Mouse (Mus musculus) kidney, adult 8-10 months (tissue): ENCODE measurements at regions not wholly inside any gene's neighbourhood (a gene's known extent, or its start where the extent isn't known, plus 50 kb on each side); places are given as distances from the start of the nearest gene placed in this dataset.
A peak's percentile ranks its signal among the peaks of the same experiment; 100 is the strongest.
"Not testable (repeated sequence)": the region's sequence is repeated elsewhere in the genome, so short reads cannot be mapped to it uniquely, and the experiment has no call there.

ENCODE experiments used
- DNase-seq, 2 experiments: peaks; one replicate each; pipeline ENCODE4 v3.0.0; 2022

GRCm38 (mm10) chr3:17452984-17453383 is 495.2 kb upstream of the Cypt12 start:
- no peak for DNase-seq

GRCm38 (mm10) chr3:17460545-17460944 is 487.7 kb upstream of the Cypt12 start:
- DNase-seq, result no peak

- DNase-seq, result peak in 1 of 2 experiments; percentile 5
Measured at GRCm38 (mm10) chr3:17461365-17461764, 486.8 kb upstream of the Cypt12 start.

GRCm38 (mm10) chr3:17473812-17474211 is 474.4 kb upstream of the Cypt12 start:
- DNase-seq, result no peak

- no peak for DNase-seq
Measured at GRCm38 (mm10) chr3:17489240-17490142, 458.7 kb upstream of the Cypt12 start.

GRCm38 (mm10) chr3:17490632-17491031 is 457.6 kb upstream of the Cypt12 start:
- no peak for DNase-seq

GRCm38 (mm10) chr3:17498291-17498690 is 449.9 kb upstream of the Cypt12 start:
- no peak for DNase-seq

GRCm38 (mm10) chr3:17501556-17501955 is 446.7 kb upstream of the Cypt12 start:
- DNase-seq, result no peak

- DNase-seq, result no peak
Measured at GRCm38 (mm10) chr3:17541346-17541745, 406.9 kb upstream of the Cypt12 start.

- DNase-seq, result no peak
Measured at GRCm38 (mm10) chr3:17547559-17548059, 400.6 kb upstream of the Cypt12 start.

GRCm38 (mm10) chr3:17582487-17582886 is 365.7 kb upstream of the Cypt12 start:
- DNase-seq, result no peak

- DNase-seq, result no peak
Measured at GRCm38 (mm10) chr3:17589956-17590546, 358.2 kb upstream of the Cypt12 start.

- DNase-seq, result no peak
Measured at GRCm38 (mm10) chr3:17592463-17592862, 355.7 kb upstream of the Cypt12 start.

GRCm38 (mm10) chr3:17596365-17596764 is 351.8 kb upstream of the Cypt12 start:
- no peak for DNase-seq

GRCm38 (mm10) chr3:17613486-17613885 is 334.7 kb upstream of the Cypt12 start:
- DNase-seq, result peak in 1 of 2 experiments; percentile 1

- DNase-seq, result peak; percentile 19 to 61
Measured at GRCm38 (mm10) chr3:17616439-17617070, 331.7 kb upstream of the Cypt12 start.

- no peak for DNase-seq
Measured at GRCm38 (mm10) chr3:17619489-17619888, 328.7 kb upstream of the Cypt12 start.

- no peak for DNase-seq
Measured at GRCm38 (mm10) chr3:17619890-17620289, 328.3 kb upstream of the Cypt12 start.

- DNase-seq, result no peak
Measured at GRCm38 (mm10) chr3:17620398-17620797, 327.8 kb upstream of the Cypt12 start.

- DNase-seq, result no peak
Measured at GRCm38 (mm10) chr3:17632484-17632883, 315.7 kb upstream of the Cypt12 start.

- DNase-seq, result no peak
Measured at GRCm38 (mm10) chr3:17636276-17636675, 311.9 kb upstream of the Cypt12 start.

GRCm38 (mm10) chr3:17659988-17660387 is 288.2 kb upstream of the Cypt12 start:
- not testable (repeated sequence) for DNase-seq

- DNase-seq, result no peak
Measured at GRCm38 (mm10) chr3:17661987-17662386, 286.2 kb upstream of the Cypt12 start.

GRCm38 (mm10) chr3:17667016-17667415 is 281.2 kb upstream of the Cypt12 start:
- DNase-seq, result no peak
